Mouse (Mus musculus) right cerebral cortex, postnatal 10 days (tissue): ENCODE data around the gene Mfsd4b1.
"Not testable (repeated sequence)": the region's sequence is repeated elsewhere in the genome, so short reads cannot be mapped to it uniquely, and the experiment has no call there.

ENCODE experiments used
- DNase-seq, 2 experiments: peaks; one replicate each; pipeline ENCODE4 v3.0.0; 2021; ENCODE audit warnings: low spot score in 2 of 2

Gene Mfsd4b1

DNA sequence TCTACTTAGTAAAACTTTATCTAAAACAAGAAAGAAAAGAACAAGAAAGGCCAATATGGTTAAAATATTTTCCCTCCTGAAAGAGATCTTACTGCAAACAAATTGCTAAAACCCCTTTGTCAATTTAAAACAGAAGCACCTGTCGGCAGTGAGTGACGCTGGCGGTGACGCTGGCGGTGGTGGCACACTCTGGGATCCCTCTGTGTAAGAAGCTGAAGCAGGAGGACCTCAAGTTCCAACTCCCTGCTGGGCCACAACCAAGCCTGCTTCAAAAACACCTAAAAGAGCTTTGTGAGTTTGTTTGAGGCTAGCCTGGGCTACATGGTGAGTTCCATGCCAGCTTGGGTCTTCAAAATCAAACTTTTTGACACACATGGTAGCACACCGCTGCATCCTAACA is 9.9 kb upstream of the Mfsd4b1 start:
- DNase-seq = peak in 1 of 2 experiments; percentile 18

DNA sequence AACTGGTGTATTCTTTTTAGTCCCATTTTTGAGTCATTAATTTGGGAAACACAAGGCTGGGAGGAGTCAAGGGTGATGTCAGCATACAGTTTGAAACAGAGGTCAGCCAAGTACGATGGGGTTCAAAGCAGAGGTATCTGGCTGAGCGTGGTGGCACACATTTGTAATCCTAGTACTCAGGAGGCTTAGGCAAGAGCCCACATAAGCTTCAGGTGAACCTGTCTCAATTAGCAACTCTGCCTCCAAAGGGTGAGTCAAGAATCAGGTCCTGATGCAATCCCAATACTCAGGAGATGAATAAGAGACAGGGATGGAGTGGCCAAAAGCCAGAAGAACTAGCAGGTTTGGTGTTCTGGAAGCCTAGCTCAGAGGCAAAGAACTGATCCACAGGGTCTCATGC is 7.8 kb upstream of the Mfsd4b1 start:
- DNase-seq = no peak

GRCm38 (mm10) chr10:40030716-40031115 is 5.6 kb upstream of the Mfsd4b1 start:
- no peak for DNase-seq

DNA sequence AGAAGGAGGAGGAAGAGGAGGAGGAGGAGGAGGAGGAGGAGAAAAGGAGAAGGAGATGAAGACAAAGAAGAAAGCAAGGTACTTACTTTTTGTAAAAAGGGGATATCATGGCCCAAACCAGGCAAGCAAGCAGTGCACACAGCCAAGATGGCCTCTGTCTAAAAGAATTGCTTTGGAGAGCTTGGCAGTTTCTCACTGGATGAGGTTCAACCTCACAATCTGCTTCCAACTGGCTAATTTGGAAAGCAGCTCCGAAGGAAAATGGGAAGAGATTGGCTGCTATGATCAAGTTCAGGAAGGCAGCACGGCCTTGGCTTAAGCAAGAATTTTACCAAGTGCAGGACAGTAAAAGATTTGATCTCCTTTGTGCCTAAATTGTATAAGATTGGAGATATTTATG is 4.5 kb upstream of the Mfsd4b1 start:
- DNase-seq = no peak

GRCm38 (mm10) chr10:40028091-40028490 is 3.0 kb upstream of the Mfsd4b1 start:
- DNase-seq = peak in 1 of 2 experiments; percentile 21

- peak in 1 of 2 experiments; percentile 12 for DNase-seq
These were observed 1.5 kb upstream of the Mfsd4b1 start for GRCm38 (mm10) chr10:40026546-40026945.

DNA sequence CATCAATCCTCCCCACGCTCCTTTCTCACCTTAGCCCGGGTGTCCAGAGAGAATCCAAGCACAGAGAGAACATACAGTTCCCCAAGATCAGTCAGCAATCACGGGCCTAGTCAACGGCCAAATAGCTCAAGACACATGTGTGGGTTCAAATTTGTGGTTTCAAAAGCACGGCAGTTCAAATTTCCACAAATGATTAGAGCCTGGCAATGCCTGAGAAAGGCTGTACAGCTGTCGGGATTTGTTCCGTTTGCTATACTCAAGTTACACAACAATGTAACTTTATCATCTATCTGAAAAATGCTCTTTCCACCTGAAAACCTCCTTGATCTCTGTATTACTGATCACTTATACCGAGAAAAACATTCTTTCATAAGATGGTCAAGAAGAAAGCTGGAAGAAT is 492 bp upstream of the Mfsd4b1 start:
- DNase-seq = no peak

GRCm38 (mm10) chr10:40020401-40020800 is 4.7 kb downstream of the Mfsd4b1 start:
- no peak for DNase-seq

GRCm38 (mm10) chr10:40019492-40019891 is 5.6 kb downstream of the Mfsd4b1 start:
- no peak for DNase-seq

DNA sequence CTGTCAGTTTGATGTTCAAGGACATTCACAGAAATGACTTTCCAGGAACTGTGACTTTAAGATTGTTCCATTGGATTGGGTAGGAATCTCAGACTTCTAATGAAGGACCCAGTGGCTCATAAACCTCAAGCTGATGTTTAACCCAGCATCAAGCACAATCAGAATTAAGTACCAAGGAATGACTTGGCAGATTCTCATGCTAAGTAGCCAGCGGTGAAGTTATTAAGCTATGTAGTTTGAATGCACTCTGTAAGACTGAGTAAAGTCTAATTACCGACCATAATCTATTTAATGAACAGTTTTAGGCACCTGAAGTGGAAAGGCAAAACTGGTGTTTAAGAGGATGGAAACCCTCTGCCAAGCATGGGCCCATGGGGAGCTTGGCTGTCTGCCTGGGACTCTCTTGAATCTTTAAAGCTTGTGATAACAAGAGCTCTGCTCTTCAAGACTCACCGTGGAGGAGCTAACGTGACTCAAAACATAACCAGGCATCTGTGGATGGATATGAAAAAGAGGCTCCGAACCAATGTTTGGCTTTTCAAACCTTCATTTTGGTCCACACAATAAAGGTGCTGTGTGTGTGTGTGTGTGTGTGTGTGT is 6.7 kb downstream of the Mfsd4b1 start:
- no peak for DNase-seq

DNA sequence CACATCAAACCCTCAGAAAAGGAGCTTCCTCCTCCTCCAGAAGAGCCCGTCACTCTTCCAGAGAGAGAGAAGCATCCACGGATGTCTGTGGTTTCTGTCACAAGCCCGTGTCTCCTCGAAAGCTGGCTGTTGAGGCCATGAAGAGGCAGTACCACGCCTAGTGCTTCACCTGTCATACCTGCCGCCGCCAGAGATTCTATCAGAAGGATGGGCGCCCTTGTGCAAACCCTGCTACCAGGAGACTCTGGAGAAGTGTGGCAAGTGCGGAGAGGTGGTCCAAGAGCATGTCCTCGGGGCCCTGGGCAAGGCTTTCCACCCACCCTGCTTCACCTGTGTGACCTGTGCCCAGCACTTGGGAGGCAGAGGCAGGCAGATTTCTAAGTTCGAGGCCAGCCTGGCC is 15.5 kb downstream of the Mfsd4b1 start:
- DNase-seq = no peak

GRCm38 (mm10) chr10:40008847-40009246 is 16.2 kb downstream of the Mfsd4b1 start:
- not testable (repeated sequence) for DNase-seq

DNA sequence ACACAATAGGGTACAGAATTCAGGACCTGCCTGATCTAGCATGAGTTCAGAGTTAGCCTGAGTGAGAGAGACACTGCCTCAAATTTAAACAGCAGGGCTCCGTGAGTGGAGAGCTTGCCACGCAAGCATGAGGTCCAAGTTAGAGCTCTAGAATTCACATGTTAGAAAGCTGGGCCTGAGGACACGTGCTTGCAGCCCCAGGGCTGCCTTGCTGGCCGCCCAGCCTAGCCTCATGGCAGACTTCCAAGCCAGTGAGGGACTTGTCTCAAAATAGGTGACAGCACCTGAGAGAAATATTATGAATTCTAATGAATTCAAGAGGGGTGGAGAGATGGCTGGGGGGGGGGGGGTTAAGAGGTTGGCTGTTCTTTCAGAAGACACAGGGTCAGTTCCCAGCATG is 17.1 kb downstream of the Mfsd4b1 start:
- no peak for DNase-seq

- DNase-seq = no peak
These were observed 18.1 kb downstream of the Mfsd4b1 start for GRCm38 (mm10) chr10:40006963-40007362.

GRCm38 (mm10) chr10:40000746-40001145 is 24.3 kb downstream of the Mfsd4b1 start:
- no peak for DNase-seq

- no peak for DNase-seq
These were observed 33.9 kb downstream of the Mfsd4b1 start for GRCm38 (mm10) chr10:39991155-39991554.

DNA sequence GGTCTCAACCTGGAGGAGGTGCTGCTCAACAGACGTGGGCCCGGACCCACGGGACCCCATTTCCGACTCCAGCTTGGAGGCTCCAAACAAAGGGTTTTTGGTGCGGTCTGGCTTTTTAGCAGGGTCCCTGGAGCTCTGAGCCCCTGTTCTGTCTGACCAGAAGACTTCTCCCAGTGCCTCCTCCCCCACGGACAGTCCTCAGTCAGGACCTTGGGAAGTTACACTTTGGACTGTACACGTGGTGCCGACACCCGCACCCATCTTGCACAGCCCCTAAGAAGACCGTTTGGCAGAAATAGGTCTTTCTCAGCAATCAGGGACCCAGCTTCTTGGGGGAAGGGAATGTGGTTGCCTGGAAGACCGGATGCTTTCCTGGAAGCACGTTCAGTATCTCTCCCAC is 38.6 kb downstream of the Mfsd4b1 start, which contains the start of gene Mfsd4b5:
TSS of gene Mfsd4b5 (minus strand) at position 181 of the 400 bp plus-strand sequence.
- no peak for DNase-seq

DNA sequence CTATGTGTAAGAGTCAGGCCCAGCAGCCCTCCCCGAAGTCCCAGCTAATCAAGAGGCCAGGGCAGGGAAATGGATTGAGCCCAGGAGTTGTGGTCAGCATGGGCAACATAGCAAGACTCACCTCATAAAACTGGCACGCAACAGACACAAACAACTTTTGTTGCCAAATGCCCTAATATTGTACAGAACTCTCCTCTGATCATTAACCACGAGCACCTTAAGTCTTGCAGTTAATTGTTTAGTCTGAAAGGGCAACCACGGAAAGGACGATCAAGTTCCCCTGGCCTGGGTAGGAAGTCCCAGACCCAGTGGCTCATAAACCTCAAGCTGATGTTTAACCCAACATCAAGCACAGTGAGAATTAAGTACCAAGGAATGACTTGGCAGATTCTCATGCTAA is 42.5 kb downstream of the Mfsd4b1 start:
- no peak for DNase-seq

- DNase-seq = no peak
These were observed 46.8 kb downstream of the Mfsd4b1 start for GRCm38 (mm10) chr10:39978231-39978630.

- DNase-seq = no peak
These were observed 47.7 kb downstream of the Mfsd4b1 start for GRCm38 (mm10) chr10:39977346-39977745.

GRCm38 (mm10) chr10:39975771-39976170 is 49.3 kb downstream of the Mfsd4b1 start:
- no peak for DNase-seq

DNA sequence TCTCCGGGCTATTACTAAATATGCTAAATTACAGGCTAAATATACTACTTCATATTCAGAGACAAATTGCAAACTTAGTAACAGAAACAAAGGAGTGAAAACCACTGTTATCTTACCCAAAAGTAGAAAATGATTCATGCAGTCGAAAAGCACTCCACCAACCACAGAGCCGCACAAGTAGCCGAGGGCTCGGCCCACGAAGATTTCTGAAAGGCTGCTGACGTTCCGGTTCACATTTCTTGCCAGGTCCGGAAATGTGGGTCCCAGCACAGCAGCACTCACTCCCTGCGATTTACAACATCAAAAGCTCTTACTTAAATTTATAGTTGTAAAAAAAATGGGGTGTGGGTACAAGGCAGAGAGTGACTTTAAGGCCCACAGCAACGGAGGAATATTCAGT is 50.1 kb downstream of the Mfsd4b1 start:
- no peak for DNase-seq

DNA sequence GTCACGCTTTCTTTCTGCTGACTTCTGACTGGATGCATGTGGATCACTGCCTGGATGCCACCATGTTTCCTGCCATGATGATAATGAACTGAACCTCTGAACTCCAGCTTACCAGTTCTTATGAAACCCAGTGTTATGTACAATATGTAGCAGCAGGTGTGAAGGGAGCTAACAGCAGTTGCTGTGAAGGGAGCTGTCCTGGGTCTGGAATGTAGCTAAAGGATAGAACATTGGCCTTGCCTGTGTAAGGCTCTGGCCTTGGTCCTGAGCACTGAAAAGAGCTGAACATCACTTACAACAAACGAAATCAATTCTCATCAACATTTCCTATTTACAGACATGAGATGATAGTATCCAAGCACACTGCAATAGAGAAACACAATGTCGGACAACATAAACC is 57.6 kb downstream of the Mfsd4b1 start:
- no peak for DNase-seq

DNA sequence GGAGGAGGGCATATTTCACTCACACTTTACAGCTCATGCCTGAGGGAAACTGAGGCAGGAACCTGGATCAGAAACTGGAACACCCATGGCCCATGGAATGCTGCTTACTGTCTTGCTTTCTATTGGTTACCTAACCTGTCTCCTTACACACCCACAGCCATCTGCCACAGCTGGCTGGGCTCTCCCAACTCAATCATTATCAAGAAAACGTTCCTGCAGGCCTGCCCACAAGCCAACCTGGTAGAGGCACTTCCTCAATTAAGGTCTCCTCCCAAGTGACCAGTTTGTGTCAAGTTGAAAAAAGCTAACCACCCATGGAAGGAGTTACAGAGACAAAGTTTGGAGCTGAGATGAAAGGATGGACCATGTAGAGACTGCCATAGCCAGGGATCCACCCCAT is 63.2 kb downstream of the Mfsd4b1 start:
- DNase-seq = no peak
